Mouse (Mus musculus) testis, adult 2 months (tissue): ENCODE results near the gene Gm13289.
"Not testable (repeated sequence)": the region's sequence is repeated elsewhere in the genome, so short reads cannot be mapped to it uniquely, and the experiment has no call there.

Source experiments
- CTCF ChIP-seq: fragments of 200-500 bp; IDR thresholded peaks from 2 replicates; pipeline ENCODE4 v1.5.1; 2012; ENCODE audit warnings: low read depth, mild to moderate bottlenecking, inconsistent platforms, low read length, moderate library complexity; ENCODE audit not compliant: control insufficient read depth, insufficient read depth, insufficient replicate concordance
- POLR2A ChIP-seq: fragments of 200-500 bp; IDR thresholded peaks from 2 replicates; pipeline ENCODE4 v1.6.1; 2012; ENCODE audit warnings: low read depth, mild to moderate bottlenecking, inconsistent platforms, low read length, moderate library complexity; ENCODE audit not compliant: control insufficient read depth

- not testable (repeated sequence) for TF ChIP-seq POLR2A, CTCF
These were observed 5.1 kb downstream of the Gm13289 start, which contains the start of gene Ifnz for GRCm38 (mm10) chr4:88781831-88782230.
